Mouse (Mus musculus): Measurements from ENCODE around the gene Sycp1. TPM values are rescaled to one million over a fixed set of nuclear protein-coding genes. Genes with fewer than 3 reads are reported as not detected.

Sycp1 gene
- polyA plus RNA-seq, 1 experiment from 2014 or later: not detected

- no peak overlapping the region for H3K4me2 ChIP-seq
- H3K36me3 ChIP-seq: no peaks in the 10 kb centered on the region
- no peak overlapping the region for H3K27ac ChIP-seq (replicated peaks)
- H3K9ac ChIP-seq: no peak overlapping the region
- no peaks in the 10 kb centered on the region for H3K27me3 ChIP-seq
- WGBS: 77% methylated on average over 1 of the region's 1 CpGs
- no peak overlapping the region for H3K4me3 ChIP-seq
- H3K4me1 ChIP-seq (replicated peaks): no peaks in the 10 kb centered on the region
- peaks cover 6% of the 10 kb centered on the region; the same call in 1 of the 2 replicates for H3K9me3 ChIP-seq
- no peak for ATAC-seq (ENCODE audit: low read depth)
Observed at GRCm38 (mm10) chr3:102938100-102938499, 2.2 kb upstream of the Sycp1 start.

GRCm38 (mm10) chr3:102899136-102899535 lies 36.8 kb downstream of the Sycp1 start:
- no peak for ATAC-seq (ENCODE audit: low read depth)
- Histone ChIP-seq H3K9ac (no peak overlapping the region), H3K4me1 (replicated peaks) (no peaks in the 10 kb centered on the region), H3K9me3 (no peaks in the 10 kb centered on the region), H3K36me3 (no peaks in the 10 kb centered on the region), H3K4me2 (no peak overlapping the region), H3K4me3 (no peak overlapping the region), H3K27ac (replicated peaks) (no peak overlapping the region), H3K27me3 (no peaks in the 10 kb centered on the region)
- 97% methylated on average over 1 of the region's 1 CpGs for WGBS

- H3K4me1 ChIP-seq (replicated peaks): no peaks in the 10 kb centered on the region
- H3K36me3 ChIP-seq: no peaks in the 10 kb centered on the region
- H3K4me2 ChIP-seq: no peak overlapping the region
- no peak overlapping the region for H3K4me3 ChIP-seq
- H3K27me3 ChIP-seq: no peaks in the 10 kb centered on the region
- 80% methylated on average over 4 of the region's 4 CpGs for WGBS
- H3K9ac ChIP-seq: no peak overlapping the region
- no peak overlapping the region for H3K27ac ChIP-seq (replicated peaks)
- no peak for ATAC-seq (ENCODE audit: low read depth)
- no peaks in the 10 kb centered on the region for H3K9me3 ChIP-seq
Observed at GRCm38 (mm10) chr3:102880529-102880928, 55.4 kb downstream of the Sycp1 start.

GRCm38 (mm10) chr3:102848661-102849060 lies 87.2 kb downstream of the Sycp1 start:
- H3K9me3 ChIP-seq: no peaks in the 10 kb centered on the region
- ATAC-seq (ENCODE audit: low read depth): no peak

GRCm38 (mm10) chr3:102842386-102842785 lies 93.5 kb downstream of the Sycp1 start:
- Histone ChIP-seq H3K36me3 (no peaks in the 10 kb centered on the region), H3K4me3 (no peak overlapping the region), H3K4me2 (no peak overlapping the region), H3K9me3 (no peaks in the 10 kb centered on the region), H3K27me3 (no peaks in the 10 kb centered on the region), H3K27ac (replicated peaks) (no peak overlapping the region), H3K9ac (no peak overlapping the region), H3K4me1 (replicated peaks) (no peaks in the 10 kb centered on the region)
- WGBS: 56% methylated on average over 1 of the region's 1 CpGs
- no peak for ATAC-seq (ENCODE audit: low read depth)

More at GRCm38 (mm10) chr3:102848661-102849060, 87.2 kb downstream of the Sycp1 start:
- Histone ChIP-seq H3K27ac (replicated peaks) (no peak overlapping the region), H3K9ac (no peak overlapping the region), H3K4me3 (no peak overlapping the region), H3K4me1 (replicated peaks) (no peaks in the 10 kb centered on the region), H3K36me3 (no peaks in the 10 kb centered on the region), H3K4me2 (no peak overlapping the region), H3K27me3 (no peaks in the 10 kb centered on the region)

- H3K4me1 ChIP-seq (replicated peaks): no peaks in the 10 kb centered on the region
- no peak overlapping the region for H3K4me2 ChIP-seq
- no peak for ATAC-seq (ENCODE audit: low read depth)
- H3K9ac ChIP-seq: no peak overlapping the region
- WGBS: 9% methylated on average over 3 of the region's 3 CpGs
- no peaks in the 10 kb centered on the region for H3K9me3 ChIP-seq
- H3K4me3 ChIP-seq: no peak overlapping the region
- H3K27me3 ChIP-seq: no peaks in the 10 kb centered on the region
- H3K36me3 ChIP-seq: no peaks in the 10 kb centered on the region
- no peak overlapping the region for H3K27ac ChIP-seq (replicated peaks)
Observed at GRCm38 (mm10) chr3:102803937-102804336, 132.0 kb downstream of the Sycp1 start.

- no peaks in the 10 kb centered on the region for H3K9me3 ChIP-seq
- no peak overlapping the region for H3K4me3 ChIP-seq
- H3K4me2 ChIP-seq: no peak overlapping the region
- 54% methylated on average over 4 of the region's 4 CpGs for WGBS
- no peaks in the 10 kb centered on the region for H3K27me3 ChIP-seq
- H3K4me1 ChIP-seq (replicated peaks): no peaks in the 10 kb centered on the region
- ATAC-seq (ENCODE audit: low read depth): no peak
- H3K36me3 ChIP-seq: no peaks in the 10 kb centered on the region
- H3K9ac ChIP-seq: no peak overlapping the region
- no peak overlapping the region for H3K27ac ChIP-seq (replicated peaks)
Observed at GRCm38 (mm10) chr3:102787369-102787768, 148.5 kb downstream of the Sycp1 start.

- no peaks in the 10 kb centered on the region for H3K9me3 ChIP-seq
- no peaks in the 10 kb centered on the region for H3K4me1 ChIP-seq (replicated peaks)
- H3K4me2 ChIP-seq: no peak within 1 kb of the TSS
- no peak within 1 kb of the TSS for H3K9ac ChIP-seq
- ATAC-seq (ENCODE audit: low read depth): no peak
- no peak within 1 kb of the TSS for H3K27ac ChIP-seq (replicated peaks)
- no peak within 1 kb of the TSS for H3K4me3 ChIP-seq
- 73% methylated on average over 2 of the region's 2 CpGs for WGBS
- no peaks in the 10 kb centered on the region for H3K36me3 ChIP-seq
- no peaks in the 10 kb centered on the region for H3K27me3 ChIP-seq
Observed at GRCm38 (mm10) chr3:102782618-102783017, 153.3 kb downstream of the Sycp1 start, which contains the start of gene Tshb. Gene Tshb (minus strand): TSS chr3:102782718.

- 91% methylated on average over 4 of the region's 4 CpGs for WGBS
- no peaks in the 10 kb centered on the region for H3K36me3 ChIP-seq
- no peak for ATAC-seq (ENCODE audit: low read depth)
- no peak overlapping the region for H3K4me2 ChIP-seq
- no peak overlapping the region for H3K27ac ChIP-seq (replicated peaks)
- H3K9me3 ChIP-seq: no peaks in the 10 kb centered on the region
- no peak overlapping the region for H3K4me3 ChIP-seq
- no peaks in the 10 kb centered on the region for H3K4me1 ChIP-seq (replicated peaks)
- H3K9ac ChIP-seq: no peak overlapping the region
- no peaks in the 10 kb centered on the region for H3K27me3 ChIP-seq
Observed at GRCm38 (mm10) chr3:102773018-102773417, 162.9 kb downstream of the Sycp1 start.

Other genes with a start within 250 kb of the Sycp1 start
- 10.6 and 10.7 TPM in 2 replicates for gene Tspan2, start 201.6 kb downstream of the Sycp1 start, polyA plus RNA-seq (2015; fragmentation: Nextera tagmentation; extraction: Ambion mirVana)
- gene Tshb, start 153.4 kb downstream of the Sycp1 start, polyA plus RNA-seq (2015; fragmentation: Nextera tagmentation; extraction: Ambion mirVana): 0.04 and 0.72 TPM in 2 replicates
- gene Nr1h5, start 28.0 kb upstream of the Sycp1 start, polyA plus RNA-seq (2015; fragmentation: Nextera tagmentation; extraction: Ambion mirVana): 0.15 TPM in 1 of 2 replicates, not detected in the other
- 64.5 and 71.1 TPM in 2 replicates for gene Sike1, start 59.6 kb upstream of the Sycp1 start, polyA plus RNA-seq (2015; fragmentation: Nextera tagmentation; extraction: Ambion mirVana)
- gene Csde1, start 84.3 kb upstream of the Sycp1 start, polyA plus RNA-seq (2015; fragmentation: Nextera tagmentation; extraction: Ambion mirVana): 406 and 467 TPM in 2 replicates
- gene Nras, start 122.2 kb upstream of the Sycp1 start, polyA plus RNA-seq (2015; fragmentation: Nextera tagmentation; extraction: Ambion mirVana): 103 and 114 TPM in 2 replicates
- 0.87 TPM in 1 of 2 replicates, not detected in the other for gene Ampd1, start 137.9 kb upstream of the Sycp1 start, polyA plus RNA-seq (2015; fragmentation: Nextera tagmentation; extraction: Ambion mirVana)
- gene Dennd2c, start 166.5 kb upstream of the Sycp1 start, polyA plus RNA-seq (2015; fragmentation: Nextera tagmentation; extraction: Ambion mirVana): 1.7 and 2.6 TPM in 2 replicates
- 221 and 249 TPM in 2 replicates for gene Bcas2, start 235.6 kb upstream of the Sycp1 start, polyA plus RNA-seq (2015; fragmentation: Nextera tagmentation; extraction: Ambion mirVana)

Measured in neural tube, embryonic 13.5 days (tissue).